Mouse (Mus musculus) liver, embryonic 14.5 days (tissue): ENCODE data around the gene Rnh1.

Source experiments
- CTCF ChIP-seq: IDR thresholded peaks from 2 replicates; pipeline ENCODE4 v1.5.1; 2016; ENCODE audit warnings: antibody characterized with exemption, low read depth, control low read depth
- EP300 ChIP-seq: IDR thresholded peaks from 2 replicates; pipeline ENCODE4 v1.6.1; 2016; ENCODE audit warnings: antibody characterized with exemption, low read depth

GRCm38 (mm10) chr7:141115874-141116273 lies 56.8 kb downstream of the Rnh1 start:
- no peak for TF ChIP-seq EP300
- no peak for TF ChIP-seq CTCF
